Mouse (Mus musculus): ENCODE results near the gene Gramd4. TPM values are rescaled to one million over a fixed set of nuclear protein-coding genes. Genes with fewer than 3 reads are reported as not detected.

Gene Gramd4
- total RNA-seq, 1 experiment: 24.5 TPM

DNA sequence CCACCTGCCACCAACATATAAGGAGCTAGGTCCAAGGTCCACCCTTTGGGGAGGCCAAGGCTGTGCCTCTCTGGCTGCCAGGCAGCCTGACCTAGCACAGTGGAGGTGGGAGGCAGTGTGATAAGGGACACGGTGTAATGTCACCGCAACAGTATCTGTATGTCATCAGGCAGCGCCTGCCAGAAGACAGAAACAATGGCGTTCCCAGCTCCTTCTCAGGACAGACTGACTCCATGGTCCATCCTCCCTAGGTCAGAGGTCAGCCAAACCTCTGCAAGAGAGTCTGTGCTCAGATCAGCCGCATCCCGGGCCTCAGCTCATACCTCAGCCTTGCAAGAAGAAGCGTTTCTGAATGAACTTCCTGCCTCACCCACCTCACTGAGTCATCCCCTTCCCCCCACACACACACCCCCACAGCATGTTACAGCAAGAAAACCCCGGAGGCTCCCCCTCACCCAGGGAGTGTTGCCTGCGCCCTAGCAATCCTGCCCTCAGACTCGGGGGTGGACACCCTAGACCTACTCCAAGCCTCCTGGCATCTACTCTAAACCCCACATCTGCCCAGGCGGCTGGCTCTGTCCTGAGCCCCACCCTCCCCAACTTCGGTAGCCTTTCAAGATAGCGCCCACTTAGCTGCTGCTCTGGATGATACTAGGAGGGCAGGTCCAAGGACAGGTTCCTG is 41.5 kb upstream of the Gramd4 start:
- Histone ChIP-seq H3K4me3 (ENCODE audit: insufficient read depth in 1 of 2, low read depth in 1 of 2, low read length in 2 of 2, poor library complexity in 1 of 2, severe bottlenecking in 1 of 2) (no peak overlapping the region), H3K4me1 (ENCODE audit: control insufficient read depth in 2 of 2, insufficient read depth in 2 of 2, low read length in 2 of 2, poor library complexity in 1 of 2) (peaks cover 5 to 23% of the 10 kb centered on the region in 2 experiments; a peak in 3 of 4 replicates), H3K9me3 (ENCODE audit: control insufficient read depth, insufficient read depth, low read depth, low read length) (no peaks in the 10 kb centered on the region), H3K36me3 (ENCODE audit: control insufficient read depth, insufficient read depth, low read length, poor library complexity, severe bottlenecking) (no peaks in the 10 kb centered on the region; the same call in 1 of the 2 replicates), H3K27ac (ENCODE audit: insufficient read depth, low read depth, low read length, poor library complexity, severe bottlenecking) (peak overlapping the region; percentile 61; the same call in 1 of the 2 replicates), H3K9ac (ENCODE audit: insufficient read depth, low read depth, low read length, poor library complexity, severe bottlenecking) (peak overlapping the region; percentile 2; the same call in 1 of the 2 replicates)
- no peak for DNase-seq (ENCODE audit: low read depth, low spot score)
- no peak for TF ChIP-seq HCFC1 (IDR thresholded peaks at IDR 0.05; ENCODE audit: borderline replicate concordance, insufficient read depth, low read length)
- TF ChIP-seq MAFK (IDR thresholded peaks at IDR 0.05; ENCODE audit: insufficient read depth, low read depth, low read length): no peak
- no peak for TF ChIP-seq ZC3H11A (IDR thresholded peaks at IDR 0.05; ENCODE audit: borderline replicate concordance, low read depth, low read length)
- no peak for TF ChIP-seq CHD2 (IDR thresholded peaks at IDR 0.05; ENCODE audit: low read depth, low read length)
- TF ChIP-seq ZNF384 (IDR thresholded peaks at IDR 0.05; ENCODE audit: low read depth, low read length): no peak
- in situ Hi-C loops (cut with MboI; ENCODE audit: low sequenced_read_pairs in 2 of 2, unreplicated experiment in 2 of 2): no loop called here

DNA sequence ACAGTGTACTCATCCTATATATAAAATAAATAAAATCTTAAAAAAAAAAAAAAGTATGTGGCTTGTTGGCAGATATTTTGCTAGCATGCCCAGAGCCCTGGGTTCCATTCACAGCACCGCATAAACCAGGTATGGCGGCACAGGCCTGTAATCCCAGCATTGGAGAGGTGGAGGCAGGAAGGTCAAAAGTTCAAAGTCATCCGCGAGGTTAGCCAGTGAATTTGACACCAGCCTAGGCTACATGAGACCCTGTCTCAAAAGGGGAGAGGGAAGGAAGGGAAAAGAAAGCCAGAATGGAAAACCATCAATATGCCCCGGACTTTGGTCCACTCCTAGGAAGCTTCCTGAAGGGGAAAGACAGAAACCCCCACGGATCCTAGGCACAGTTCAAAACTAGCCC is 40.2 kb upstream of the Gramd4 start:
- in situ Hi-C loops (cut with MboI; ENCODE audit: low sequenced_read_pairs in 2 of 2, unreplicated experiment in 2 of 2): no loop called here
- no peak for DNase-seq (ENCODE audit: low read depth, low spot score)

DNA sequence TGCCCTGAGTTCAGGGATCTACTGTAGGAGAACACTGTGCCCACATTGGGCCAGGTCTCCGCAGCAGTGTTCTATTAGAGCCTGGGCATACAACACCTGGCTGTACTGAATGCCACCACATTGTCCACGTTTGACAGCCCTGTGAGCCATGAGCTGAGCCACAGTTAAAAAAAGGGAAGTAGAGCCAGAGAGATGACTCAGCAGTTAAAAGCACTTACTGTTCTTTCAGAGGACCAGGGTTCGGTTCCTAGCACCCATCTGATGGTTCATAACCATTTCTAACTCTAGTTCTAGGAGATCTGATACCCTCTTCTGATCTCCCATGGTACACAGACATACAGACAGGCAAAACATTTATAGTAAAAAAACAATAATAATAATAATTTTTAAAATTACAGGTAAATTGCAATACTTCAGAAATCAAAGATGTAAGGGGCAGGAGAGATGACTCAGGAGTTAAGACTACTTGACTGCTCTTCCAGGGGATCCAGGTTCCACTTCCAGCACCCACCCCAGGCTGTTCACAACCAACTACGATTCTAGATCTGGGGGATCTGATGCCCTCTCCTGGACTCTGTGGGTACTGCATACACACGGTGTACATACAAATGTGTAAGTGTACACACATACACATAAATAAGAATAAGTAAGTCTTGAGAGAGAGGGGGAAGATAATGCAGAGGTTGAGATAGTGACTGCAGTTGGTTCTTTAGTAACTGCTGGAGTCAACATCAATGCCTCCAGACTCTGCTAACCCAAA is 38.6 kb upstream of the Gramd4 start:
- peaks cover 3 to 18% of the 10 kb centered on the region in 2 experiments; a peak in 2 of 4 replicates for H3K4me1 ChIP-seq (ENCODE audit: control insufficient read depth in 2 of 2, insufficient read depth in 2 of 2, low read length in 2 of 2, poor library complexity in 1 of 2)
- H3K9ac ChIP-seq (ENCODE audit: insufficient read depth, low read depth, low read length, poor library complexity, severe bottlenecking): no peak overlapping the region
- H3K9me3 ChIP-seq (ENCODE audit: control insufficient read depth, insufficient read depth, low read depth, low read length): no peaks in the 10 kb centered on the region
- no peak for TF ChIP-seq ZC3H11A (IDR thresholded peaks at IDR 0.05; ENCODE audit: borderline replicate concordance, low read depth, low read length)
- 0 out of 2 replicates have a peak, but pooled peaks have one; percentile 16 for TF ChIP-seq MAFK (IDR thresholded peaks at IDR 0.05; ENCODE audit: insufficient read depth, low read depth, low read length)
- TF ChIP-seq HCFC1 (IDR thresholded peaks at IDR 0.05; ENCODE audit: borderline replicate concordance, insufficient read depth, low read length): no peak
- no peak for TF ChIP-seq CHD2 (IDR thresholded peaks at IDR 0.05; ENCODE audit: low read depth, low read length)
- H3K4me3 ChIP-seq (ENCODE audit: insufficient read depth in 1 of 2, low read depth in 1 of 2, low read length in 2 of 2, poor library complexity in 1 of 2, severe bottlenecking in 1 of 2): no peak overlapping the region
- no peak for DNase-seq (ENCODE audit: low read depth, low spot score)
- no peak overlapping the region for H3K27ac ChIP-seq (ENCODE audit: insufficient read depth, low read depth, low read length, poor library complexity, severe bottlenecking)
- in situ Hi-C loops (cut with MboI; ENCODE audit: low sequenced_read_pairs in 2 of 2, unreplicated experiment in 2 of 2): no loop called here
- no peaks in the 10 kb centered on the region; the same call in 1 of the 2 replicates for H3K36me3 ChIP-seq (ENCODE audit: control insufficient read depth, insufficient read depth, low read length, poor library complexity, severe bottlenecking)

More for the DNA sequence above, 40.2 kb upstream of the Gramd4 start:
- Histone ChIP-seq H3K4me1 (ENCODE audit: control insufficient read depth in 2 of 2, insufficient read depth in 2 of 2, low read length in 2 of 2, poor library complexity in 1 of 2) (peaks cover 5 to 23% of the 10 kb centered on the region in 2 experiments; a peak in 3 of 4 replicates), H3K36me3 (ENCODE audit: control insufficient read depth, insufficient read depth, low read length, poor library complexity, severe bottlenecking) (no peaks in the 10 kb centered on the region; the same call in 1 of the 2 replicates), H3K27ac (ENCODE audit: insufficient read depth, low read depth, low read length, poor library complexity, severe bottlenecking) (peak overlapping the region; percentile 67; the same call in 1 of the 2 replicates), H3K9ac (ENCODE audit: insufficient read depth, low read depth, low read length, poor library complexity, severe bottlenecking) (no peak overlapping the region), H3K4me3 (ENCODE audit: insufficient read depth in 1 of 2, low read depth in 1 of 2, low read length in 2 of 2, poor library complexity in 1 of 2, severe bottlenecking in 1 of 2) (no peak overlapping the region), H3K9me3 (ENCODE audit: control insufficient read depth, insufficient read depth, low read depth, low read length) (no peaks in the 10 kb centered on the region)
- TF ChIP-seq ZNF384 (IDR thresholded peaks at IDR 0.05; ENCODE audit: low read depth, low read length) (no peak), ZC3H11A (IDR thresholded peaks at IDR 0.05; ENCODE audit: borderline replicate concordance, low read depth, low read length) (no peak), MAFK (IDR thresholded peaks at IDR 0.05; ENCODE audit: insufficient read depth, low read depth, low read length) (no peak), HCFC1 (IDR thresholded peaks at IDR 0.05; ENCODE audit: borderline replicate concordance, insufficient read depth, low read length) (no peak)

DNA sequence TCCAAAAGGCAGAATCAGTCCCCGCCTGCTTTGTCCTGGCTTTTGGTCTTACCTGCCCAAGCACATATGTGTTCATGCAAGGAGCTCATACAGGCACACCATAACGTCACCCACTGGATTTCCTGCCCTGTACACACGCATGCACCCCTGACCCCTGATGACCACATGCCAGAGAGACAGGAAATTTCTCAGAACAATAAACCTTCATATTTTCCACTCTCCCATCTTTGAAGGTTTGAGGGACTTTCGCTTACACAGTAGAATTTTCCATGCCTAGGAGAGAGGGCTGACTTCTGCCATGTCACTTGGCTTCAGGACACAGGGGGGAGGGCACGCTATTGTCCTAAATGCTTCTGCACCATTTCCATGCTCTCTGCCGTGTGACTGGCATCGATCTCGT is 37.5 kb upstream of the Gramd4 start:
- TF ChIP-seq HCFC1 (IDR thresholded peaks at IDR 0.05; ENCODE audit: borderline replicate concordance, insufficient read depth, low read length) (no peak), MAFK (IDR thresholded peaks at IDR 0.05; ENCODE audit: insufficient read depth, low read depth, low read length) (no peak), ZC3H11A (IDR thresholded peaks at IDR 0.05; ENCODE audit: borderline replicate concordance, low read depth, low read length) (no peak), ZNF384 (IDR thresholded peaks at IDR 0.05; ENCODE audit: low read depth, low read length) (no peak), CHD2 (IDR thresholded peaks at IDR 0.05; ENCODE audit: low read depth, low read length) (no peak)
- Histone ChIP-seq H3K27ac (ENCODE audit: insufficient read depth, low read depth, low read length, poor library complexity, severe bottlenecking) (no peak overlapping the region), H3K36me3 (ENCODE audit: control insufficient read depth, insufficient read depth, low read length, poor library complexity, severe bottlenecking) (no peaks in the 10 kb centered on the region; the same call in 1 of the 2 replicates), H3K4me1 (ENCODE audit: control insufficient read depth in 2 of 2, insufficient read depth in 2 of 2, low read length in 2 of 2, poor library complexity in 1 of 2) (peaks cover under 1 to 22% of the 10 kb centered on the region in 2 experiments; a peak in 2 of 4 replicates), H3K9ac (ENCODE audit: insufficient read depth, low read depth, low read length, poor library complexity, severe bottlenecking) (no peak overlapping the region), H3K9me3 (ENCODE audit: control insufficient read depth, insufficient read depth, low read depth, low read length) (no peaks in the 10 kb centered on the region), H3K4me3 (ENCODE audit: insufficient read depth in 1 of 2, low read depth in 1 of 2, low read length in 2 of 2, poor library complexity in 1 of 2, severe bottlenecking in 1 of 2) (no peak overlapping the region)
- no peak for DNase-seq (ENCODE audit: low read depth, low spot score)
- in situ Hi-C loops (cut with MboI; ENCODE audit: low sequenced_read_pairs in 2 of 2, unreplicated experiment in 2 of 2): no loop called here

All from ES-E14 (cell line).